Mouse (Mus musculus) retina, postnatal 7 days (tissue): ENCODE data around the gene Dapk3.

Source experiments
- DNase-seq: peaks from one replicate; pipeline ENCODE4 v3.0.0-alpha.2; 2012; ENCODE audit warnings: low read depth, low spot score

Dapk3 gene

GRCm38 (mm10) chr10:81238618-81239017, 55.8 kb downstream of the Dapk3 start:
- no peak for DNase-seq

GRCm38 (mm10) chr10:81240876-81241275, 58.1 kb downstream of the Dapk3 start:
- peak; percentile 48 for DNase-seq

GRCm38 (mm10) chr10:81242021-81242420, 59.2 kb downstream of the Dapk3 start:
- DNase-seq = no peak
